Mouse (Mus musculus): ENCODE data around the gene Prss56. TPM values are rescaled to one million over a fixed set of nuclear protein-coding genes. Genes with fewer than 3 reads are reported as not detected.

Prss56 gene
- polyA plus RNA-seq, 1 experiment from 2014 or later, result not detected

GRCm38 (mm10) chr1:87174006-87174955 is 8.8 kb upstream of the Prss56 start:
- ATAC-seq, result no peak
- 24% methylated on average over 28 of the region's 28 CpGs for WGBS
- no peak overlapping the region for H3K4me3 ChIP-seq (ENCODE audit: low read depth, low read length)

GRCm38 (mm10) chr1:87175852-87176292 is 7.2 kb upstream of the Prss56 start:
- no peak overlapping the region for H3K4me2 ChIP-seq (ENCODE audit: low read length)
- WGBS, result 8% methylated on average over 11 of the region's 11 CpGs
- ATAC-seq, result peak; percentile 76
- H3K4me1 ChIP-seq (ENCODE audit: control insufficient read depth, insufficient read depth, low read length), result peaks cover 10% of the 10 kb centered on the region
- H3K4me3 ChIP-seq (ENCODE audit: low read depth, low read length), result no peak overlapping the region
- no peaks in the 10 kb centered on the region for H3K9me3 ChIP-seq (replicated peaks; ENCODE audit: control insufficient read depth, low read length, poor library complexity, severe bottlenecking)
- no peaks in the 10 kb centered on the region for H3K36me3 ChIP-seq (ENCODE audit: control insufficient read depth, insufficient read depth, low read length)
- H3K27me3 ChIP-seq (ENCODE audit: control insufficient read depth, insufficient read depth, low read depth, low read length), result peaks cover 3% of the 10 kb centered on the region
- no peak overlapping the region for H3K9ac ChIP-seq (ENCODE audit: low read depth, low read length)
- no peak overlapping the region for H3K27ac ChIP-seq (ENCODE audit: low read length)

More at GRCm38 (mm10) chr1:87174006-87174955, 8.8 kb upstream of the Prss56 start:
- no peak overlapping the region for H3K27ac ChIP-seq (ENCODE audit: low read length)
- no peaks in the 10 kb centered on the region for H3K36me3 ChIP-seq (ENCODE audit: control insufficient read depth, insufficient read depth, low read length)
- H3K4me1 ChIP-seq (ENCODE audit: control insufficient read depth, insufficient read depth, low read length), result peaks cover 25% of the 10 kb centered on the region
- H3K9me3 ChIP-seq (replicated peaks; ENCODE audit: control insufficient read depth, low read length, poor library complexity, severe bottlenecking), result no peaks in the 10 kb centered on the region
- peaks cover 3% of the 10 kb centered on the region for H3K27me3 ChIP-seq (ENCODE audit: control insufficient read depth, insufficient read depth, low read depth, low read length)
- H3K9ac ChIP-seq (ENCODE audit: low read depth, low read length), result no peak overlapping the region
- no peak overlapping the region for H3K4me2 ChIP-seq (ENCODE audit: low read length)

- Histone ChIP-seq H3K4me3 (ENCODE audit: low read depth, low read length) (no peak overlapping the region), H3K27me3 (ENCODE audit: control insufficient read depth, insufficient read depth, low read depth, low read length) (peaks cover 22% of the 10 kb centered on the region), H3K27ac (ENCODE audit: low read length) (no peak overlapping the region), H3K9ac (ENCODE audit: low read depth, low read length) (no peak overlapping the region), H3K9me3 (replicated peaks; ENCODE audit: control insufficient read depth, low read length, poor library complexity, severe bottlenecking) (no peaks in the 10 kb centered on the region), H3K4me1 (ENCODE audit: control insufficient read depth, insufficient read depth, low read length) (peaks cover 3% of the 10 kb centered on the region; the same call in 1 of the 2 replicates), H3K4me2 (ENCODE audit: low read length) (no peak overlapping the region), H3K36me3 (ENCODE audit: control insufficient read depth, insufficient read depth, low read length) (no peaks in the 10 kb centered on the region)
- ATAC-seq, result no peak
- 71% methylated on average over 5 of the region's 5 CpGs for WGBS
Observed at GRCm38 (mm10) chr1:87180896-87181295, 2.2 kb upstream of the Prss56 start.

GRCm38 (mm10) chr1:87183998-87184750 is 1.1 kb downstream of the Prss56 start:
- H3K9me3 ChIP-seq (replicated peaks; ENCODE audit: control insufficient read depth, low read length, poor library complexity, severe bottlenecking), result no peaks in the 10 kb centered on the region
- H3K4me1 ChIP-seq (ENCODE audit: control insufficient read depth, insufficient read depth, low read length), result peaks cover 12% of the 10 kb centered on the region
- peak overlapping the region; percentile 18; the same call in 1 of the 2 replicates for H3K4me3 ChIP-seq (ENCODE audit: low read depth, low read length)
- H3K36me3 ChIP-seq (ENCODE audit: control insufficient read depth, insufficient read depth, low read length), result no peaks in the 10 kb centered on the region
- 32% methylated on average over 15 of the region's 15 CpGs for WGBS
- H3K27me3 ChIP-seq (ENCODE audit: control insufficient read depth, insufficient read depth, low read depth, low read length), result peaks cover 40% of the 10 kb centered on the region
- H3K9ac ChIP-seq (ENCODE audit: low read depth, low read length), result no peak overlapping the region
- H3K4me2 ChIP-seq (ENCODE audit: low read length), result peak overlapping the region; percentile 42
- H3K27ac ChIP-seq (ENCODE audit: low read length), result no peak overlapping the region
- ATAC-seq, result 0 out of 2 replicates have a peak, but pooled peaks have one; percentile 18

GRCm38 (mm10) chr1:87184751-87185139 is 1.6 kb downstream of the Prss56 start:
- peak overlapping the region; percentile 10; the same call in 1 of the 2 replicates for H3K9ac ChIP-seq (ENCODE audit: low read depth, low read length)
- peak overlapping the region; percentile 18; the same call in 1 of the 2 replicates for H3K4me3 ChIP-seq (ENCODE audit: low read depth, low read length)
- peak; percentile 52; the same call in 1 of the 2 replicates for ATAC-seq
- peaks cover 40% of the 10 kb centered on the region for H3K27me3 ChIP-seq (ENCODE audit: control insufficient read depth, insufficient read depth, low read depth, low read length)
- no peaks in the 10 kb centered on the region for H3K36me3 ChIP-seq (ENCODE audit: control insufficient read depth, insufficient read depth, low read length)
- no peak overlapping the region for H3K27ac ChIP-seq (ENCODE audit: low read length)
- 7% methylated on average over 20 of the region's 20 CpGs for WGBS
- peaks cover 12% of the 10 kb centered on the region for H3K4me1 ChIP-seq (ENCODE audit: control insufficient read depth, insufficient read depth, low read length)
- H3K4me2 ChIP-seq (ENCODE audit: low read length), result peak overlapping the region; percentile 42
- H3K9me3 ChIP-seq (replicated peaks; ENCODE audit: control insufficient read depth, low read length, poor library complexity, severe bottlenecking), result no peaks in the 10 kb centered on the region

- Histone ChIP-seq H3K4me1 (ENCODE audit: control insufficient read depth, insufficient read depth, low read length) (peaks cover 12% of the 10 kb centered on the region), H3K9ac (ENCODE audit: low read depth, low read length) (no peak overlapping the region), H3K4me3 (ENCODE audit: low read depth, low read length) (no peak overlapping the region), H3K27ac (ENCODE audit: low read length) (no peak overlapping the region), H3K4me2 (ENCODE audit: low read length) (no peak overlapping the region), H3K36me3 (ENCODE audit: control insufficient read depth, insufficient read depth, low read length) (no peaks in the 10 kb centered on the region), H3K9me3 (replicated peaks; ENCODE audit: control insufficient read depth, low read length, poor library complexity, severe bottlenecking) (no peaks in the 10 kb centered on the region), H3K27me3 (ENCODE audit: control insufficient read depth, insufficient read depth, low read depth, low read length) (peaks cover 40% of the 10 kb centered on the region)
- WGBS, result 10% methylated on average over 13 of the region's 13 CpGs
- no peak for ATAC-seq
Observed at GRCm38 (mm10) chr1:87185526-87185925, 2.4 kb downstream of the Prss56 start.

GRCm38 (mm10) chr1:87186261-87187036 is 3.3 kb downstream of the Prss56 start:
- Histone ChIP-seq H3K36me3 (ENCODE audit: control insufficient read depth, insufficient read depth, low read length) (no peaks in the 10 kb centered on the region), H3K9me3 (replicated peaks; ENCODE audit: control insufficient read depth, low read length, poor library complexity, severe bottlenecking) (no peaks in the 10 kb centered on the region), H3K4me1 (ENCODE audit: control insufficient read depth, insufficient read depth, low read length) (peaks cover 12% of the 10 kb centered on the region), H3K4me2 (ENCODE audit: low read length) (peak overlapping the region; percentile 92), H3K27me3 (ENCODE audit: control insufficient read depth, insufficient read depth, low read depth, low read length) (peaks cover 40% of the 10 kb centered on the region), H3K4me3 (ENCODE audit: low read depth, low read length) (peak overlapping the region; percentile 52), H3K9ac (ENCODE audit: low read depth, low read length) (peak overlapping the region; percentile 63), H3K27ac (ENCODE audit: low read length) (no peak overlapping the region)
- peak; percentile 43 for ATAC-seq
- 1% methylated on average over 53 of the region's 54 CpGs for WGBS

- Histone ChIP-seq H3K9me3 (replicated peaks; ENCODE audit: control insufficient read depth, low read length, poor library complexity, severe bottlenecking) (no peaks in the 10 kb centered on the region), H3K4me1 (ENCODE audit: control insufficient read depth, insufficient read depth, low read length) (peaks cover 12% of the 10 kb centered on the region), H3K9ac (ENCODE audit: low read depth, low read length) (peak overlapping the region; percentile 63), H3K27ac (ENCODE audit: low read length) (no peak overlapping the region), H3K27me3 (ENCODE audit: control insufficient read depth, insufficient read depth, low read depth, low read length) (peaks cover 40% of the 10 kb centered on the region), H3K4me3 (ENCODE audit: low read depth, low read length) (peak overlapping the region; percentile 52), H3K36me3 (ENCODE audit: control insufficient read depth, insufficient read depth, low read length) (no peaks in the 10 kb centered on the region), H3K4me2 (ENCODE audit: low read length) (peak overlapping the region; percentile 92)
- whole genome bisulfite sequencing, result 0% methylated on average over 15 of the region's 15 CpGs
- peak; percentile 46; the same call in 1 of the 2 replicates for ATAC-seq
Observed at GRCm38 (mm10) chr1:87187037-87187355, 3.9 kb downstream of the Prss56 start.

Measured in midbrain, embryonic 16.5 days (tissue).